Mouse (Mus musculus): ENCODE data around the gene Zbtb44.
"Not testable (repeated sequence)": the region's sequence is repeated elsewhere in the genome, so short reads cannot be mapped to it uniquely, and the experiment has no call there.

The Zbtb44 gene

DNA sequence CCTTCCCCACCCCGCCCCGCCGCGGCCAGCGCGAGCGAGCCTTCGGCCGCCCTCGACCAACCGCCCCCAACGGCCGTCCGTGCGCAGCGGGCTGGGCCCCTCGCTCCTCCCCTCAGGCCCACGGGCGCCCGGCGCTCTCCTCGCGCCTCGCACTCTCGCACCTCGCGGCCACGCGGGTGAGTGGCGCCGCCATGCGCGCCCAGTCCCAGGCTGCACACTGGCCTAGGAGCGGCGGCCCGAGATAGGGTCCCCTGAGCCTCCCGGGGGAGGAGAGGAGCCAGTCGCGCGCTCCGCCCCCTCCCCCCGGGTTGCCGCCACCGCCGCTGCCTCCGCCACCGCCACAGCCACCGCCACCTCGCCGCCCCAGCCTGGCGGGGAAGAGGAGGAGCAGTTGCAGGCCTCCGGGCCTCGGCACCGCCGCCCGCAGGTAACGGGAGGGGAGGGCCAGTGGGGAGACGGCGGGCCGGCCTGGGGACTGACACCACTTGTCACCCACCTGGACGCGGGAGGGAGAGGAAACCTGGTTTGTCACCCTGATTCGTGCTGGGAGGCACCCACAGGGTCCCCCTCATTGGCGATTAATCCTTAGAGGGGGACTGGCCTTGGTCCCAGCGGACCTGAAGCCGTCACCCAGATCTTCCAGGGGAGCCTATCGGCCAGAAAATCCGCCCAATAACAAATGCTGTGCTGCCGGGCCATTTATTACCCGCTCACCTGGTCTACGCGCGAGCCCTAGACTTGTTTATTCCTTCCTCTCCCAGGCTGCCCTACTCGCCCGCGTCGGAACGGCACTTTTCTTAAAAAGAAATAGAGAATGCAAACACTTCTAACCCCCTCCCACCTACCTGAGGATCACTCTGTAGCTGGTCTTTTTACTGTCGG, at the start of gene Zbtb44:
Gene Zbtb44, plus strand, starts transcription at position 113 of the 882 bp plus-strand sequence.
- in situ Hi-C loops (cut with MboI) = no loop called here

GRCm38 (mm10) chr9:30985782-30986181, 44.7 kb upstream of the Zbtb44 start:
- in situ Hi-C loops (cut with MboI) = no loop called here

GRCm38 (mm10) chr9:30993106-30993505, 37.3 kb upstream of the Zbtb44 start:
- in situ Hi-C loops (cut with MboI) = no loop called here

DNA sequence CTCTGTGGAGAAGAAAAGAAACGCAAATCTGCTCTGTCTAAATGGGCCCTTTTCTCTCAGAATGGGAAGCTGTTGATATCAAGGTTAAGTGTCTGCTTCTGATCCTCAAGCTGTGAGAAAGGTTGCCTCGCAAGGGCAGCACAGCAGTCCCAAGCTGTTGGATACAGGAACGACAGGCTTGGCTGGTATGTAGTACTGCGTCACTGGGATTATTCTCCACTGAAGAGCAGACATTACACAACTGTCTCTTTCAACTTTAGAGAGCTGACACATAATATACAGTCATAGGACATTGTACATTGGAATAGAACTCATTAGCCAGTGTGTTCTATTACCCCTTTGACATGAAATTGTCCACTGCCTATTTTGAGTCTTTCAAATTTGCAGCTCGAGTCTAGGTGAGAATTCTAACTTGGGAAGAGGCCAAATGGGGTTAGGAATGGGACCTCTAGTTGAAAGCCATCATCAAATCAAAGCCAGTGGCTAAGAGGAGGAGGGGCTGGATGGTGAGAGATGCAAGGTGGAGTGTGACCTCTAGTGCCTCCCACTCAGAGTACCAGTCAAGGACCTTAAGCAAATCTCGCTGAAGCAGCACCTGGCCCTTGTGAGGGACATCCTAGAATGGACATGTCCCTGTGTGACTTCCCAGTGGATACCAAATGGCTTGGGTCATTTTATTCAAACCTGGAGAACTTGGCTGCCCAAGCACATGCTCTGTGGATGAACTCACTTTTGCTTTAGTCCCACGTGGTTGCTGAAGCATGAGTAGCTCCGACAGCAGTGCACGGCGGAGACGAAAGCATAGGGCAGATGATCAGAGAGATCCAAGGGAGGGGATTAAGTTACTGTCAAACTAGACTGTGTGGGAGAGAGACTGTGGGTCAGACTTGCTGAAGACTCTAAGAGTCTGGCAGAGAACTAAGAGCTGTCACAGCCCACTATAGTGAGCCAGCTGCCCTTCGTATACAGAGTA, 33.6 kb upstream of the Zbtb44 start:
- in situ Hi-C loops (cut with MboI) = no loop called here

GRCm38 (mm10) chr9:31000641-31001040, 29.8 kb upstream of the Zbtb44 start:
- in situ Hi-C loops (cut with MboI) = no loop called here

- in situ Hi-C loops (cut with MboI) = no loop called here
Observed at GRCm38 (mm10) chr9:31002528-31002927, 27.9 kb upstream of the Zbtb44 start.

GRCm38 (mm10) chr9:31009334-31009733, 21.1 kb upstream of the Zbtb44 start:
- in situ Hi-C loops (cut with MboI) = no loop called here

GRCm38 (mm10) chr9:31010040-31010439, 20.4 kb upstream of the Zbtb44 start:
- in situ Hi-C loops (cut with MboI) = no loop called here

DNA sequence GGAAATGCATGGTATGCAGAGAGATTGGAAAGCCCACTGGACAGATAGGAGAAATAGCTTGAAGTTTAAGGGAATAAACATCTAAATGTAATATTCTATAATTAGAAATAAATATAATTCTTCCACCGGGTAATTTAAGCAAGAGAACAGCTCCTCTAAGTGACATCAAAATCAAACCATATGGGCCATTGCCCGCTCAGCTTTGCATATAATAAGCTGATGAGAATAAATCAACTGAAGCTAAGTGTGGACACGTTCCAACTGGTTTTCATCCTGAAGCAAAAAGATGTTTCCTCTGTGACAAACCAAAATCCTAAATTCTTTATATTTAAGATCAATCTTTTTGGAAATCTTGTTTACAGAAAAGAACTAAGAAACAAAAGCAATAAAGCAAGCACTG, 19.7 kb upstream of the Zbtb44 start:
- in situ Hi-C loops (cut with MboI) = no loop called here

DNA sequence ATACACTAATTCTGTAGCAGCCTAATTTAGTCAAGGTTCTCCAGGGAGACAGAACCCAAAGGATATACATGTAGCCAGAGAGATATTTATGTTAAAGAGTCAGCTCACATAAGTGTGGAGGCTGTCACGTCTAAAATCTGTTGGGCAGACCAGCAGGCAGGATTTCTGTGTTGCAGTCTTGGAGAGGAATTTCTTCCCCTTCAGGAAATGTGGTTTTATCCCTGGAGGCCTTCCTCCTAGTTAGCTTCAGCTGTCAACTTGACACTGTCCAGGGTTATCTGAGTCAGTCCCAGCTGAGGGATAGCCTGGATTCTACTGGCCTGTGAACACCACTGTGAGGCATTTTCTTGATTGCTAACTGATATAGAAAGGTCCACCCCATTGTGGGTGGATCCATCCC, 18.9 kb upstream of the Zbtb44 start:
- in situ Hi-C loops (cut with MboI) = no loop called here

DNA sequence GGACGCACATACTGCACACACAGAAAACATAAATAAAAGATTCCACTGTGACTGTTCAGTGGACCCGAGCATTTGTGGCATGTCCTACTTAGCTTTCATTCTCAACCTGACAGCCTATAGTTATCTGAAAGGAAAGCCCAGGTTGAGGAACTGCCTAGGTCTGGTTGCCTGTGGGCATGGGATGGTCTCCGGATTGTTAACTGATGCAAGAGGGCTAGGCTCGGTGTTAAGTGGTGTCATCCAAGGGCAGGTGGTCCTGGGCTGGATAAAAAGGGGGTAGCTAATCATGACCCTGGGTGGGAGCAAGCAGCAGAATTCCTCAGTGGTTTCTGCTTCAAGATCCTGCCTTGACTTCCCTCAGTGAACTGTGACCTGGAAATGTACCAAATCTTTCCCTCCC, 17.8 kb upstream of the Zbtb44 start:
- in situ Hi-C loops (cut with MboI) = no loop called here

DNA sequence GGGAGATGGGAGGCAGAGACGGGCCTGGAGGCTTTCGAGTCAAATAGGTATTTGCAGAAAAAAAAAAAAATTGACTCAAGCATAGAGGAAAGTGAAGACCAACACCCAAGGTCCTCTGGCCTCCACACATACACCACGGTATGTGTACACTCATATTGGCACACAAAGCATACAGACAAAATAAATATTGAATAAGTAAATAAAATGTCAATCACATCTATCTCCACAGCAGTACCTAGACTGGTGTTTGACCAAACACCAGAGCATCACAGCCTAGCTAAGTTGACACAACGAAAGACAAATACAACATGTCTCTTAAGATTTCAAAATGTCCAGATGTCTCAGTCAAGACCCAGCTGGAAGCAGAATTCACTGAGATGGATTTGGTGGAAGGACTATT, 17.0 kb upstream of the Zbtb44 start:
- in situ Hi-C loops (cut with MboI) = no loop called here

DNA sequence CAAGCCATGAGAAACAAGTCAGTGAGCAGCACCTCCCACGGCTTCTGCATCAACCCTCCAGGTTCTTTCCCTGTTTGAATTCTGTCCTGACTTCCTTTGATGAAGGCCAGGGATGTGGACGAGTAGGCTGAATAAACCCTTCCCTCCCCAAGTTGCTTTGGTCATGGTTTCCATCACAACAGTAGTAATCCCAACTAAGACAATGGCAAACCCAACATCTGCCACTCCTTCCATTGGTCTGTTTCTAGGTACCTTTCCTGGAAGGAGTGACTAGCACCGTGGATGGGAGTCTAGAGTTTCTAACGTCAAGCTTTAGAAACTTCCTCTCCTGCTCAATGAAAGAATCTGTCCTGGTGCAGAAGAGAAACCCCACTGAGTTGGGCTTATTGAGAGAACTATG, 12.8 kb upstream of the Zbtb44 start:
- in situ Hi-C loops (cut with MboI) = no loop called here

- in situ Hi-C loops (cut with MboI) = no loop called here
Observed at GRCm38 (mm10) chr9:31018158-31018557, 12.3 kb upstream of the Zbtb44 start.

GRCm38 (mm10) chr9:31018705-31019104, 11.7 kb upstream of the Zbtb44 start:
- in situ Hi-C loops (cut with MboI) = no loop called here

- in situ Hi-C loops (cut with MboI) = no loop called here
Observed at GRCm38 (mm10) chr9:31028251-31028650, 2.2 kb upstream of the Zbtb44 start.

- in situ Hi-C loops (cut with MboI) = no loop called here
Observed at GRCm38 (mm10) chr9:31029751-31030511, 513 bp upstream of the Zbtb44 start.

- in situ Hi-C loops (cut with MboI) = no loop called here
Observed at GRCm38 (mm10) chr9:31031414-31031843, 985 bp downstream of the Zbtb44 start.

- in situ Hi-C loops (cut with MboI) = no loop called here
Observed at GRCm38 (mm10) chr9:31032546-31032945, 2.1 kb downstream of the Zbtb44 start.

DNA sequence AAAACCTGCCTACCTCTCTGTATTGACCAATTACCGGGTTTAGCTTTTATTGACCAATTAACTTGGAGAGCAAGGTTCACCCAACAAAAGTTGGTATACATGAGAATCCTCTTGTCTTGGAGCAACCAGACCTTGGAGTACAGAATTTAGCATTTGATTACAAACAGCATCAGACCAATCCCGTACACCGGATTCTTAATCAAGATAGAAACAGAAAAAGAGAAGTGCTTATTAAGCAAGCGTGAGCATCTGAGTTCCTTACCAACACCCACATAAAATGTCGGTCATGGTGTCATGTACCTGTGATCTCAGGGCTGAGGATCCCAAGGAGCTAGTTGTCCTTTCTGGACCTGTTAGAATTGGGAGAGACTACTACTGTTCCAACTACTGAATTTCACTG, 19.8 kb downstream of the Zbtb44 start:
- in situ Hi-C loops (cut with MboI) = no loop called here

DNA sequence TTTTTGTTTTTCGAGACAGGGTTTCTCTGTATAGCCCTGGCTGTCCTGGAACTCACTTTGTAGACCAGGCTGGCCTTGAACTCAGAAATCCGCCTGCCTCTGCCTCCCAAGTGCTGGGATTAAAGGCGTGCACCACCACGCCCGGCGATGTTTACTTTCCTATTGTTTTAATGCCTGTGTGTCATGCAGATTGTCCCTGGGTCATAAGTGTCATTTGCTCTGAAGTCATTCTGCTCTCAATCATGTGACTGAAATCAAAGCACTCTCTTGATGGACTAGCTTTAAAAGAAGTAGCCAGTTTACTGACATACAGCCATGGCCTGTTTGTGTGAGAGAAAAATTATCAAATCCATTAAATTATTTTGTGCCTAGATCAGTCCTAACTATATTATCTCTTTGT, 21.1 kb downstream of the Zbtb44 start:
- in situ Hi-C loops (cut with MboI) = not testable (repeated sequence)

DNA sequence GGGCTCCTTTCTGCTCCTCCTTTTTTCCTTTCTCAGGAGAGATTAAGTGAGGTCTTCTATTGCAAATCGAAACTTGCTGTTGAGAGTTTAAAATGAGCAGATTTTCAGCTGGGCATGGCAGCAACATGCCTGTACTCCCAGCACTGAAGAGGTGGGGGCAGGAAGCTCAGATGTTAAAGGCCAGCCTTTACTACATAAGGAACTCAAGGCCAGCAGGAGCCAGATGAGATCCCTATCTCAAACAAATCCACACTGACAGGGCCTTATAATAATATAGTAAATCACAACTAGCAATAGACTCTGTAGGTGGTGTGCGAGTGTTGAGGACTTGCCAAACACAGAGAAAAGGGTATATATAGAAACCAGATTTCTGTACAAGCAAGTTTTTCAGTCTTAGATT, 28.3 kb downstream of the Zbtb44 start:
- in situ Hi-C loops (cut with MboI) = no loop called here
